Mouse (Mus musculus) small intestine, adult 10 weeks (tissue): ENCODE data around the gene Gm3839. TPM values are rescaled to one million over a fixed set of nuclear protein-coding genes. Genes with fewer than 3 reads are reported as not detected.

Experiments used
- polyA plus RNA-seq: library from polyadenylated mRNA; stranded (reverse); fragments of 350-450 nt; fragmentation: Illumina TruSeq; extraction: RNeasy Lipid Tissue Mini Kit (QIAGEN cat#74804); gene quantifications from one replicate; pipeline ENCODE4 v1.2.3, GENCODE M21; 2014; ENCODE audit warnings: low replicate concordance

Gene Gm3839
- 3.0 TPM for polyA plus RNA-seq

DNA sequence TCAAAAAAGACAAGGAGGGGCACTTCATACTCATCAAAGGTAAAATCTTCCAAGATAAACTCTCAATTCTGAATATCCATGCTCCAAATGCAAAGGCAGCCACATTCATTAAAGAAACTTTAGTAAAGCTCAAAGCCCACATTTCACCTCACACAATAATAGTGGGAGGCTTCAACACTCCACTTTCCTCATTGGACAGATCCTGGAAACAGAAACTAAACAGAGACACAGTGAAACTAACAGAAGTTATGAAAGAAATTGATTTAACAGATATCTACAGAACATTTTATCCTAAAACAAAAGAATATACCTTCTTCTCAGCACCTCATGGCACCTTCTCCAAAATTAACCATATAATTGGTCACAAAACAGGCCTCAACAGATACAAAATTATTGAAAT, at the start of gene Gm3839:
Gene Gm3839, minus strand, starts transcription at position 101 of the 400 bp plus-strand sequence.

Other genes starting within 250 kb of the Gm3839 start
- 2.2 TPM for gene Fhit, start 194.7 kb downstream of the Gm3839 start, polyA plus RNA-seq
- gene Ptprg, start 196.8 kb upstream of the Gm3839 start, polyA plus RNA-seq = 33.5 TPM